Mouse (Mus musculus) CH12.LX (cell line): ENCODE results near the gene Spout1. TPM values are rescaled to one million over a fixed set of nuclear protein-coding genes. Genes with fewer than 3 reads are reported as not detected.

Experiments used
- DNase-seq: peaks from one replicate; pipeline ENCODE4 v3.0.0-alpha.2; 2013; ENCODE audit errors: extremely low read depth
- H3K27ac ChIP-seq: 2 replicates; pipeline ENCODE4 v1.5.1; 2012; ENCODE audit warnings: low read depth, mild to moderate bottlenecking, control low read depth, moderate library complexity; ENCODE audit not compliant: insufficient read depth
- H3K27me3 ChIP-seq: replicated peaks from 2 replicates; pipeline ENCODE3; 2012; ENCODE audit warnings: inconsistent platforms
- H3K36me3 ChIP-seq, 2 experiments: replicated peaks in 1 of 2; 2 replicates each; pipeline versions ENCODE3 to v1.6.1; 2012; ENCODE audit warnings: inconsistent platforms in 1 of 2, low read length in 1 of 2, mild to moderate bottlenecking in 1 of 2, mixed read lengths in 1 of 2, moderate library complexity in 1 of 2; ENCODE audit not compliant: control insufficient read depth in 1 of 2, insufficient read depth in 1 of 2
- H3K4me1 ChIP-seq, 2 experiments: 2 replicates each; pipeline ENCODE4 v1.6.1; 2012; ENCODE audit warnings: inconsistent platforms in 1 of 2, moderate library complexity in 1 of 2; ENCODE audit not compliant: insufficient read depth in 2 of 2, control insufficient read depth in 1 of 2
- H3K4me2 ChIP-seq: 2 replicates; pipeline ENCODE4 v1.6.1; 2012; ENCODE audit warnings: low read depth, mild to moderate bottlenecking, control low read depth; ENCODE audit not compliant: poor library complexity, insufficient read depth, severe bottlenecking
- H3K4me3 ChIP-seq, 3 experiments: fragments of 150-350 bp in 1 of 3; sonication (generic) in 1 of 3; replicated peaks in 1 of 3; 2 replicates each; pipeline versions ENCODE3 to v1.5.1; 2011 to 2012; ENCODE audit warnings: low read depth in 2 of 3, low read length in 2 of 3, mild to moderate bottlenecking in 2 of 3, moderate library complexity in 2 of 3, control low read depth in 1 of 3, improper control_type of control experiment in 1 of 3, inconsistent platforms in 1 of 3, mixed read lengths in 1 of 3; ENCODE audit not compliant: poor library complexity in 1 of 3
- H3K79me2 ChIP-seq: replicated peaks from 2 replicates; pipeline ENCODE4 v1.6.1; 2012; ENCODE audit warnings: mild to moderate bottlenecking, moderate library complexity; ENCODE audit not compliant: control insufficient read depth, poor library complexity, insufficient read depth, severe bottlenecking; ENCODE audit errors: extremely low read depth
- H3K9ac ChIP-seq: 2 replicates; pipeline ENCODE4 v1.6.1; 2012; ENCODE audit warnings: low read depth, mild to moderate bottlenecking, control low read depth, moderate library complexity; ENCODE audit not compliant: insufficient read depth
- H3K9me3 ChIP-seq: replicated peaks from 2 replicates; pipeline ENCODE3; 2012; ENCODE audit warnings: low read length, inconsistent platforms, mixed read lengths
- BHLHE40 ChIP-seq: IDR thresholded peaks from 2 replicates; pipeline ENCODE4 v1.6.1; 2011; ENCODE audit warnings: mild to moderate bottlenecking, low read depth, low read length, improper control_type of control experiment
- CHD2 ChIP-seq: IDR thresholded peaks from 2 replicates; pipeline ENCODE4 v1.6.1; 2011; ENCODE audit warnings: low read length, improper control_type of control experiment
- CTCF ChIP-seq, 2 experiments: IDR thresholded peaks in 1 of 2; conservative IDR thresholded peaks in 1 of 2; 2 replicates each; pipeline ENCODE4 v1.5.1; 2011 to 2012; ENCODE audit warnings: low read depth in 2 of 2, low read length in 2 of 2, improper control_type of control experiment in 1 of 2, inconsistent platforms in 1 of 2, mild to moderate bottlenecking in 1 of 2, moderate library complexity in 1 of 2
- ELF1 ChIP-seq: IDR thresholded peaks from 2 replicates; pipeline ENCODE4 v1.6.1; 2014; ENCODE audit warnings: low read depth, mild to moderate bottlenecking, inconsistent platforms, low read length, improper control_type of control experiment
- EP300 ChIP-seq: IDR thresholded peaks from 2 replicates; pipeline ENCODE4 v1.6.1; 2011; ENCODE audit warnings: low read length, improper control_type of control experiment
- ETS1 ChIP-seq: conservative IDR thresholded peaks from 2 replicates; pipeline ENCODE4 v1.6.1; 2012; ENCODE audit warnings: low read depth, mild to moderate bottlenecking, inconsistent platforms, low read length, improper control_type of control experiment, moderate library complexity
- GABPA ChIP-seq: IDR thresholded peaks from 2 replicates; pipeline ENCODE4 v1.6.1; 2012; ENCODE audit warnings: low read depth, low read length, improper control_type of control experiment, inconsistent platforms; ENCODE audit not compliant: insufficient replicate concordance
- HCFC1 ChIP-seq: IDR thresholded peaks from 2 replicates; pipeline ENCODE4 v1.6.1; 2012; ENCODE audit warnings: low read depth, mild to moderate bottlenecking, inconsistent platforms, low read length, improper control_type of control experiment
- KAT2A ChIP-seq: IDR thresholded peaks from 2 replicates; pipeline ENCODE4 v1.6.1; 2012; ENCODE audit warnings: low read length, improper control_type of control experiment, inconsistent platforms; ENCODE audit not compliant: insufficient replicate concordance
- MAZ ChIP-seq: IDR thresholded peaks from 2 replicates; pipeline ENCODE4 v1.6.1; 2012; ENCODE audit warnings: low read depth, mild to moderate bottlenecking, inconsistent platforms, low read length, improper control_type of control experiment, moderate library complexity
- MEF2A ChIP-seq: IDR thresholded peaks from 2 replicates; pipeline ENCODE4 v1.6.1; 2014; ENCODE audit warnings: low read depth, mild to moderate bottlenecking, inconsistent platforms, low read length, improper control_type of control experiment, borderline replicate concordance
- NRF1 ChIP-seq: IDR thresholded peaks from 2 replicates; pipeline ENCODE4 v1.6.1; 2014; ENCODE audit warnings: low read depth, mild to moderate bottlenecking, inconsistent platforms, low read length, improper control_type of control experiment, moderate library complexity
- PAX5 ChIP-seq: IDR thresholded peaks from 2 replicates; pipeline ENCODE4 v1.6.1; 2012; ENCODE audit warnings: low read length, inconsistent platforms, mixed read lengths
- POLR2A ChIP-seq: IDR thresholded peaks from 2 replicates; pipeline ENCODE4 v1.6.1; 2011; ENCODE audit warnings: low read depth, mild to moderate bottlenecking, improper control_type of control experiment, low read length
- POLR2AphosphoS2 ChIP-seq: IDR thresholded peaks from 2 replicates; pipeline ENCODE4 v1.6.1; 2011; ENCODE audit warnings: low read depth, low read length, improper control_type of control experiment
- RAD21 ChIP-seq: IDR thresholded peaks from 2 replicates; pipeline ENCODE4 v1.6.1; 2011; ENCODE audit warnings: low read depth, mild to moderate bottlenecking, low read length, improper control_type of control experiment, moderate library complexity
- SMC3 ChIP-seq: IDR thresholded peaks from 2 replicates; pipeline ENCODE4 v1.6.1; 2011; ENCODE audit warnings: low read depth, low read length, improper control_type of control experiment
- TCF12 ChIP-seq: IDR thresholded peaks from 2 replicates; pipeline ENCODE4 v1.6.1; 2014; ENCODE audit warnings: low read depth, mild to moderate bottlenecking, inconsistent platforms, low read length, improper control_type of control experiment
- UBTF ChIP-seq: IDR thresholded peaks from 2 replicates; pipeline ENCODE4 v1.6.1; 2012; ENCODE audit warnings: low read depth, mild to moderate bottlenecking, inconsistent platforms, low read length, improper control_type of control experiment, moderate library complexity
- USF1 ChIP-seq: IDR thresholded peaks from 2 replicates; pipeline ENCODE4 v1.6.1; 2014; ENCODE audit warnings: low read depth, mild to moderate bottlenecking, inconsistent platforms, low read length, improper control_type of control experiment
- ZC3H11A ChIP-seq: IDR thresholded peaks from 2 replicates; pipeline ENCODE4 v1.6.1; 2012; ENCODE audit warnings: low read depth, mild to moderate bottlenecking, inconsistent platforms, low read length, improper control_type of control experiment
- ZNF384 ChIP-seq: IDR thresholded peaks from 2 replicates; pipeline ENCODE4 v1.6.1; 2012; ENCODE audit warnings: low read depth, low read length, improper control_type of control experiment, inconsistent platforms
- dilution Hi-C: fragments of 300-500 bp; cut with MboI; formaldehyde crosslinking; loops from 2 replicates; pipeline ENCODE4 v1.14.3; 2020; ENCODE audit warnings: low sequenced_read_pairs; ENCODE audit not compliant: extremely low pct_unique_long_range_greater_than_20kb, extremely low pct_ligation_motif_present
- in situ Hi-C: fragments of 300-500 bp; cut with MboI; formaldehyde crosslinking; loops from 3 replicates; pipeline ENCODE4 v1.14.3; 2019; ENCODE audit warnings: low sequenced_read_pairs, low pct_ligation_motif_present, low pct_unique_long_range_greater_than_20kb, mixed read lengths
- polyA plus RNA-seq: library from polyadenylated mRNA; unstranded; fragments of >175 nt; gene quantifications from 2 replicates; pipeline ENCODE4 v1.2.1, GENCODE M21; 2012; ENCODE audit warnings: low read depth; ENCODE audit not compliant: insufficient read length
- total RNA-seq, 2 experiments: library from RNA; depleted of rRNA; stranded (reverse); fragments of 300-350 nt in 1 of 2; fragments of >200 nt in 1 of 2; gene quantifications; 2 replicates each; pipeline ENCODE4 v1.2.3; 2012 to 2014

Spout1 gene
- total and polyA plus RNA-seq, 3 experiments: 38.4 to 62.3 (median 49.2) TPM

DNA sequence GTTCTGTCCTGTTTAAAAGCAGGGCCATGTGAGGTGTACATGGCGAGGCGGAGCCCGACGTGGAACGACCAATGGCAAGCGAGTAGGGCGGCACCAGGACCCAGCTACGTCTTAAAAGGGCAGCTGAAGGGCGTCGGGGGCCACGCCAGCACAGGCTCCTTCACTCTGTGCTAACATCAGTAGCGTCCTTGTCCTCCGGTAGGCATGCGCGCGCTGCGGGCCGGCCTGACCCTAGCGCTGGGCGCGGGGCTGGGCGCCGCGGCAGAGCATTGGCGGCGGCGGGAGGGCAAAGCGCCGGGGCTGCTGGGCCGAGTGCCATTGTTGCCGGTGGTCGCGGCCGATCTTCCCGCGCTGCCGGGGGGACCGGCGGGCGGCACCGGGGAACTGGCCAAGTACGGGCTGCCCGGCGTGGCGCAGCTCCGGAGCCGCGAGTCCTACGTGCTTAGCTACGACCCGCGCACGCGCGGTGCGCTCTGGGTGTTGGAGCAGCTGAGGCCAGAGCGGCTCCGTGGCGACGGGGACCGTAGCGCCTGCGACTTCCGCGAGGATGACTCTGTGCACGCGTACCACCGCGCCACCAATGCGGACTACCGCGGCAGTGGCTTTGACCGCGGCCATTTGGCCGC, 6.8 kb downstream of the Spout1 start, which contains the start of gene Endog (continued):
- TF ChIP-seq NRF1 (peak; percentile 87), ETS1 (no peak), MAZ (0 out of 2 replicates have a peak, but pooled peaks have one; percentile 18), TCF12 (peak; percentile 38; the same call in 1 of the 2 replicates), GABPA (no peak)

DNA sequence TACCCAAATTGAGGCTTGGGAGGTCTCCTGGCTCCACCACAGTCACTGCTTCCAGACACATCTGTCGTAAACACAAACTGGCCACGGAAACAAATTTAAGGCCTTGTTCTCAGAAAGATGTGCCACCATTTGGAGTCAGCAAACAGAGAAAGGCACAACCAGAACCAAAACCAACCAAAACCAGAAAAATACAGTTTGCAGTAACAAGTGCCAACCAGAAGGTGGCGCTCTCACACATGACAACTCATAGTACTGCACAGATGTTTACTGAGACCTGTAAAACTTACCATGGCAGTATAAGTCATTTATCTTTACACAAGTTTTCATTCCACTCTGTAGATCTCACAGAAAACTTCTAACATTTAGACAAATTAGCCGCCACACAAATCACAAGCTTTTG, 11.6 kb downstream of the Spout1 start:
- TF ChIP-seq PAX5 (no peak), ZNF384 (no peak), RAD21 (no peak; the same call in none of the 2 replicates), CTCF (conservative IDR thresholded peaks at IDR 0.05 in 1 of 2, IDR thresholded peaks at IDR 0.05 in 1 of 2; ENCODE audit: low read depth in 2 of 2, low read length in 2 of 2) (peak; percentile 40 to 49; a peak in 3 of 4 replicates)
- H3K79me2 ChIP-seq: no peaks in the 10 kb centered on the region
- no peak overlapping the region for H3K4me3 ChIP-seq
- H3K27ac ChIP-seq: no peak overlapping the region
- H3K4me1 ChIP-seq: no peaks in the 10 kb centered on the region
- in situ Hi-C loops: loop anchor here (10.0 kb wide), 1 partner anchor 122 kb away; the partner anchor contains the start of gene Wdr34
- H3K36me3 ChIP-seq: peaks cover 4 to 9% of the 10 kb centered on the region in 2 experiments
- dilution Hi-C loops: no loop called here
- H3K9ac ChIP-seq: no peak overlapping the region
- DNase-seq: peak; percentile 20
- H3K9me3 ChIP-seq: peaks cover 23% of the 10 kb centered on the region
- no peaks in the 10 kb centered on the region for H3K27me3 ChIP-seq
- no peak overlapping the region for H3K4me2 ChIP-seq

DNA sequence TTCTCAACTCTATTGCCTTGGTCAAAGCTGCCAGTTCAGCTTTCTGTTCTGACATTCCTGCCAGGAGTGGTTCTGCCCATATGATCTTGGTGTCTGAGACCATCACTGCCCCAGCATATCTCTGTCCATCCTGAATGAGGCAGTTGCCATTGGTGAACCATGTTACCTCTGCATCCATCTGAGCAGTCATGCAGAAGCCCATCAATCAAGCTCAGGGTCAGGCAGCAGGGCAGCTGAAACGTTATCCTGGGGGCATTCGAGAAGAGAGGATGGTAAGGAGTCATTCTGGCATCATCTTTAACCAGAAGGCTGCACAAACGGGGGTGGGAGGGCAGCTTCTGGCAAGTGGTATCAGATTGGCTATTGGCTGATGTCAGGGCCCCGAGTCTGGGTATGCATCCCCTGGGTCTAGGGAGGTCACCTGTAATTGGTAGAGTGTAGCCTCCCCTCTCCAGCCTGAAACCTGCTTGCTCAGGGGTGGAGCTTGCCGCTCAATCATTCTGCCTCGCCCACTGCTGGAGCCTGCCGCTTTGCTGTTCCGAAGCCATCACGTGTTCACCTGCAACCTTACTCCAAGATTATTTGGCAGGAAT, 13.8 kb downstream of the Spout1 start:
- TF ChIP-seq HCFC1 (no peak), POLR2AphosphoS2 (no peak), BHLHE40 (no peak), USF1 (no peak), MAZ (no peak), MEF2A (no peak), KAT2A (no peak), ZC3H11A (no peak), CHD2 (no peak), ELF1 (no peak), EP300 (no peak), UBTF (no peak), POLR2A (no peak), SMC3 (no peak)
- no peaks in the 10 kb centered on the region for H3K36me3 ChIP-seq
- in situ Hi-C loops: loop anchor here (10.0 kb wide), 1 partner anchor 120 kb away; the partner anchor contains the start of gene Wdr34
- H3K4me1 ChIP-seq: no peaks in the 10 kb centered on the region
- no peak overlapping the region for H3K27ac ChIP-seq
- H3K9me3 ChIP-seq: peaks cover 17% of the 10 kb centered on the region
- H3K9ac ChIP-seq: no peak overlapping the region
- no peaks in the 10 kb centered on the region for H3K27me3 ChIP-seq
- no peak for DNase-seq
- H3K4me2 ChIP-seq: no peak overlapping the region
- H3K79me2 ChIP-seq: no peaks in the 10 kb centered on the region
- dilution Hi-C loops: no loop called here
- H3K4me3 ChIP-seq: no peak overlapping the region
